ENCODE assay signal across 8 mouse cellular contexts in genomic region chr11:77624441-77625060, GRCm38 (mm10). TPM values are rescaled to one million over a fixed set of nuclear protein-coding genes. Genes with fewer than 3 reads are reported as not detected.
DNase-seq lines count a peak whose midpoint lies in the region; ATAC-seq and TF ChIP-seq lines count a peak whose summit lies in the region.

No protein-coding gene starts in this region.

- H3K4me1 ChIP-seq in G1E (ENCODE audit: insufficient read depth, low read depth, low read length): peaks cover 62% of the 10 kb centered on the region
- H3K4me1 ChIP-seq in forebrain, embryonic 11.5 days (replicated peaks; ENCODE audit: control insufficient read depth, insufficient read depth, low read length): peaks cover 7% of the 10 kb centered on the region
- H3K4me1 ChIP-seq in stomach, embryonic 15.5 days: peaks cover 18% of the 10 kb centered on the region; the same call in 1 of the 2 replicates

- WGBS in forebrain, embryonic 11.5 days: 1% methylated on average over 17 of the region's 17 CpGs
- WGBS in stomach, embryonic 15.5 days: 1% methylated on average over 17 of the region's 17 CpGs

- H3K36me3 ChIP-seq in G1E (replicated peaks): no peaks in the 10 kb centered on the region
- H3K36me3 ChIP-seq in forebrain, embryonic 11.5 days (ENCODE audit: control insufficient read depth, insufficient read depth, low read length): no peaks in the 10 kb centered on the region
- no peaks in the 10 kb centered on the region for H3K36me3 ChIP-seq in stomach, embryonic 15.5 days

- 0 out of 2 replicates have a peak, but pooled peaks cover 2% of the 10 kb centered on the region for H3K27me3 ChIP-seq in G1E (ENCODE audit: insufficient read depth, low read length)
- no peaks in the 10 kb centered on the region for H3K27me3 ChIP-seq in forebrain, embryonic 11.5 days (ENCODE audit: control insufficient read depth, insufficient read depth, low read length)
- H3K27me3 ChIP-seq in stomach, embryonic 15.5 days (replicated peaks): no peaks in the 10 kb centered on the region

- no peak for TF ChIP-seq CTCF in G1E (IDR thresholded peaks at IDR 0.05; ENCODE audit: low read depth, low read length)

- H3K9me3 ChIP-seq in G1E (replicated peaks): no peaks in the 10 kb centered on the region
- H3K9me3 ChIP-seq in forebrain, embryonic 11.5 days (ENCODE audit: control insufficient read depth, low read length): no peaks in the 10 kb centered on the region
- no peaks in the 10 kb centered on the region for H3K9me3 ChIP-seq in stomach, embryonic 15.5 days

- intact Hi-C loops in heart, postnatal 25 days (cut with DNase I): loop anchor here (5.0 kb wide), 2 partner anchors 117 to 527 kb away; no protein-coding TSS in a partner anchor
- intact Hi-C loops in left cerebral cortex, postnatal 10 days (cut with DNase I): loop anchor here (2.0 to 5.0 kb wide), 3 partner anchors 18 to 132 kb away; partner anchors contain the start of genes Git1 and Taok1

- DNase-seq in G1E (ENCODE audit: low spot score): no peak
- peak; percentile 96 for DNase-seq in brain, adult 2 months (ENCODE audit: low read depth, low spot score)
- peak; percentile 62 for DNase-seq in forebrain, embryonic 11.5 days (ENCODE audit: low spot score)
- DNase-seq in heart, postnatal 25 days (ENCODE audit: low spot score): peak; percentile 12
- DNase-seq in left cerebral cortex, postnatal 10 days (ENCODE audit: extremely low spot score in 1 of 2, low spot score in 2 of 2): peak; percentile 75 to 79
- peak; percentile 43 for DNase-seq in mesoderm, embryonic 11.5 days (ENCODE audit: low read depth, low spot score)
- DNase-seq in thymus, adult 18-20 months: no peak

- no peak overlapping the region for H3K27ac ChIP-seq in forebrain, embryonic 11.5 days (ENCODE audit: low read depth, low read length)
- peak overlapping the region; percentile 71 for H3K27ac ChIP-seq in stomach, embryonic 15.5 days

- H3K4me2 ChIP-seq in forebrain, embryonic 11.5 days (ENCODE audit: low read depth, low read length, severe bottlenecking): peak overlapping the region; percentile 72
- H3K4me2 ChIP-seq in stomach, embryonic 15.5 days: peak overlapping the region; percentile 66

- H3K9ac ChIP-seq in forebrain, embryonic 11.5 days (ENCODE audit: low read length): peak overlapping the region; percentile 51
- H3K9ac ChIP-seq in stomach, embryonic 15.5 days: no peak overlapping the region

- no peak for ATAC-seq in G1E (ENCODE audit: extremely low read depth, insufficient number of reproducible peaks, low FRiP score, poor library complexity, severe bottlenecking)
- 0 out of 2 replicates have a peak, but pooled peaks have one; percentile 56 for ATAC-seq in forebrain, embryonic 11.5 days (replicated peaks; ENCODE audit: low FRiP score)
- ATAC-seq in stomach, embryonic 15.5 days (ENCODE audit: insufficient read depth, low FRiP score, low read depth): peak; percentile 67; the same call in 1 of the 2 replicates

- peak overlapping the region; percentile 33; the same call in 1 of the 2 replicates for H3K4me3 ChIP-seq in G1E (ENCODE audit: low read depth, low read length)
- peak overlapping the region; percentile 26 for H3K4me3 ChIP-seq in forebrain, embryonic 11.5 days (ENCODE audit: low read depth, low read length)
- peak overlapping the region; percentile 32 for H3K4me3 ChIP-seq in stomach, embryonic 15.5 days (replicated peaks)

RNA-seq across cellular contexts. Expression of gene Taok1, which starts 16.9 kb away (rescaled TPM):
- total RNA-seq in G1E (2014; fragmentation: Nextera tagmentation): 48.6 and 50.1 TPM in 2 replicates
- total RNA-seq in G1E (2017): 36.8 and 45.6 TPM in 2 replicates
- polyA plus RNA-seq in G1E (2012): 2.3 and 2.5 TPM in 2 replicates
- 24.0 and 24.6 TPM in 2 replicates for polyA plus RNA-seq in forebrain, embryonic 11.5 days (2014; fragmentation: Nextera tagmentation; extraction: Ambion mirVana)
- 10 to 100 TPM; 51.8 to 58.4 TPM for total RNA-seq in heart, postnatal 25 days (2021)
- 100 to 1,000 TPM; 109 to 111 TPM for total RNA-seq in left cerebral cortex, postnatal 10 days (2021)
- 12.4 and 13.4 TPM in 2 replicates for polyA plus RNA-seq in stomach, embryonic 15.5 days (2015; fragmentation: Nextera tagmentation; extraction: Ambion mirVana)

Comparison
In these comparisons a context has a peak if more than half of its experiments do, and no peak if none do; other contexts are left out.
1. DNase-seq: peak in brain, adult 2 months (single experiment), forebrain, embryonic 11.5 days (single experiment), heart, postnatal 25 days (single experiment), left cerebral cortex, postnatal 10 days (2 of 2) and mesoderm, embryonic 11.5 days (single experiment); none in G1E (single experiment) and thymus, adult 18-20 months (0 of 2).
2. Peak in every context shown above with its lines, with median percentiles within 50 percentile points of each other: H3K4me3 ChIP-seq.